Mouse (Mus musculus) G1E (cell line): ENCODE data around the gene Zfp691. TPM values are rescaled to one million over a fixed set of nuclear protein-coding genes. Genes with fewer than 3 reads are reported as not detected.

Source experiments
- ATAC-seq: 2 replicates; pipeline ENCODE4 v1.8.0; 2016; ENCODE audit warnings: mild to moderate bottlenecking; ENCODE audit not compliant: insufficient number of reproducible peaks, poor library complexity, low FRiP score, severe bottlenecking; ENCODE audit errors: extremely low read depth
- DNase-seq: peaks from one replicate; pipeline ENCODE4 v3.0.0; 2012; ENCODE audit warnings: low spot score
- H3K27me3 ChIP-seq: 2 replicates; pipeline ENCODE4 v1.6.1; 2012; ENCODE audit warnings: mild to moderate bottlenecking, low read length, inconsistent platforms; ENCODE audit not compliant: insufficient read depth
- H3K36me3 ChIP-seq: replicated peaks from 2 replicates; pipeline ENCODE3; 2012; ENCODE audit warnings: mild to moderate bottlenecking, inconsistent platforms
- H3K4me1 ChIP-seq: 2 replicates; pipeline ENCODE4 v1.6.1; 2012; ENCODE audit warnings: low read depth, low read length, inconsistent platforms, mixed read lengths; ENCODE audit not compliant: insufficient read depth
- H3K4me3 ChIP-seq: 2 replicates; pipeline ENCODE4 v1.5.1; 2012; ENCODE audit warnings: low read depth, mild to moderate bottlenecking, inconsistent platforms, low read length, moderate library complexity, mixed read lengths
- H3K9me3 ChIP-seq: replicated peaks from 2 replicates; pipeline ENCODE4 v1.6.1; 2012; ENCODE audit warnings: inconsistent platforms
- CTCF ChIP-seq: IDR thresholded peaks from 2 replicates; pipeline ENCODE4 v1.5.1; 2012; ENCODE audit warnings: low read depth, low read length, inconsistent platforms, mixed read lengths
- GATA1 ChIP-seq: IDR thresholded peaks from 2 replicates; pipeline ENCODE4 v1.6.1; 2012; ENCODE audit warnings: borderline replicate concordance, low read length, inconsistent platforms, mixed read lengths
- GATA2 ChIP-seq: IDR thresholded peaks from 2 replicates; pipeline ENCODE4 v1.6.1; 2012; ENCODE audit warnings: low read depth, low read length, inconsistent platforms, borderline replicate concordance
- POLR2AphosphoS5 ChIP-seq: IDR thresholded peaks from 2 replicates; pipeline ENCODE4 v1.6.1; 2012; ENCODE audit warnings: low read depth, low read length, inconsistent platforms; ENCODE audit not compliant: insufficient replicate concordance
- TAL1 ChIP-seq: conservative IDR thresholded peaks from 2 replicates; pipeline ENCODE4 v1.6.1; 2012; ENCODE audit warnings: low read depth, low read length, inconsistent platforms, mixed read lengths
- polyA plus RNA-seq: library from polyadenylated mRNA; stranded (reverse); fragments of >175 nt; gene quantifications from 2 replicates; pipeline ENCODE4 v1.2.3, GENCODE M21; 2012
- total RNA-seq, 2 experiments: library from RNA; stranded (forward) in 1 of 2; stranded (reverse) in 1 of 2; fragments of 200-1000 nt in 1 of 2; fragments of >200 nt in 1 of 2; fragmentation: Nextera tagmentation in 1 of 2; gene quantifications; 2 replicates each; pipeline ENCODE4 v1.2.3; 2014 to 2017

Zfp691 gene
- total and polyA plus RNA-seq, 3 experiments = 6.7 to 29.7 (median 17.2) TPM

GRCm38 (mm10) chr4:119162990-119163389 lies 11.0 kb downstream of the Zfp691 start:
- H3K9me3 ChIP-seq = no peaks in the 10 kb centered on the region; the same call in 1 of the 2 replicates
- TF ChIP-seq CTCF (no peak), POLR2AphosphoS5 (no peak), GATA2 (no peak), GATA1 (no peak), TAL1 (no peak)
- ATAC-seq (no peak), DNase-seq (no peak)
- no peak overlapping the region for H3K4me3 ChIP-seq
- no peaks in the 10 kb centered on the region for H3K27me3 ChIP-seq
- peaks cover 3% of the 10 kb centered on the region for H3K36me3 ChIP-seq
- H3K4me1 ChIP-seq = peaks cover 10% of the 10 kb centered on the region

GRCm38 (mm10) chr4:119161358-119161757 lies 12.6 kb downstream of the Zfp691 start:
- H3K4me1 ChIP-seq = peaks cover 4% of the 10 kb centered on the region
- no peak for TF ChIP-seq TAL1
- no peak for TF ChIP-seq GATA1
- no peak for TF ChIP-seq POLR2AphosphoS5
- TF ChIP-seq GATA2 = no peak
- no peak for TF ChIP-seq CTCF
- no peaks in the 10 kb centered on the region; the same call in 1 of the 2 replicates for H3K27me3 ChIP-seq
- DNase-seq (no peak), ATAC-seq (no peak)
- H3K36me3 ChIP-seq = no peaks in the 10 kb centered on the region
- H3K9me3 ChIP-seq = no peaks in the 10 kb centered on the region; the same call in 1 of the 2 replicates
- no peak overlapping the region for H3K4me3 ChIP-seq

GRCm38 (mm10) chr4:119157891-119158290 lies 16.1 kb downstream of the Zfp691 start:
- TF ChIP-seq TAL1 (no peak), GATA1 (no peak), GATA2 (no peak), POLR2AphosphoS5 (no peak), CTCF (no peak)
- no peak for ATAC-seq
- Histone ChIP-seq H3K9me3 (no peaks in the 10 kb centered on the region; the same call in 1 of the 2 replicates), H3K27me3 (peaks cover 15% of the 10 kb centered on the region), H3K4me3 (no peak overlapping the region), H3K4me1 (no peaks in the 10 kb centered on the region), H3K36me3 (no peaks in the 10 kb centered on the region)
- no peak for DNase-seq

GRCm38 (mm10) chr4:119157186-119157585 lies 16.8 kb downstream of the Zfp691 start:
- no peak for TF ChIP-seq POLR2AphosphoS5
- 0 out of 2 replicates have a peak, but pooled peaks have one; percentile 32 for TF ChIP-seq CTCF
- no peak for TF ChIP-seq GATA1
- DNase-seq = no peak

GRCm38 (mm10) chr4:119148741-119149140 lies 25.3 kb downstream of the Zfp691 start:
- H3K4me1 ChIP-seq = peaks cover 20% of the 10 kb centered on the region
- no peak for DNase-seq

More at GRCm38 (mm10) chr4:119157186-119157585, 16.8 kb downstream of the Zfp691 start:
- H3K4me1 ChIP-seq = no peaks in the 10 kb centered on the region
- no peaks in the 10 kb centered on the region for H3K36me3 ChIP-seq
- ATAC-seq = no peak
- H3K9me3 ChIP-seq = no peaks in the 10 kb centered on the region; the same call in 1 of the 2 replicates
- peaks cover 16% of the 10 kb centered on the region for H3K27me3 ChIP-seq
- H3K4me3 ChIP-seq = no peak overlapping the region

GRCm38 (mm10) chr4:119147347-119147746 lies 26.6 kb downstream of the Zfp691 start:
- Histone ChIP-seq H3K4me3 (no peak overlapping the region), H3K27me3 (peaks cover 64% of the 10 kb centered on the region), H3K9me3 (peaks cover 3% of the 10 kb centered on the region), H3K36me3 (no peaks in the 10 kb centered on the region), H3K4me1 (peaks cover 22% of the 10 kb centered on the region)
- no peak for ATAC-seq
- no peak for DNase-seq
- TF ChIP-seq TAL1 (no peak), GATA2 (no peak), CTCF (no peak)

More at GRCm38 (mm10) chr4:119148741-119149140, 25.3 kb downstream of the Zfp691 start:
- Histone ChIP-seq H3K36me3 (no peaks in the 10 kb centered on the region), H3K9me3 (peaks cover 3% of the 10 kb centered on the region), H3K4me3 (no peak overlapping the region), H3K27me3 (peaks cover 66% of the 10 kb centered on the region)
- no peak for TF ChIP-seq CTCF
- TF ChIP-seq GATA2 = 0 out of 2 replicates have a peak, but pooled peaks have one; percentile 7
- TF ChIP-seq GATA1 = no peak
- no peak for TF ChIP-seq POLR2AphosphoS5
- TF ChIP-seq TAL1 = no peak
- no peak for ATAC-seq

- DNase-seq = no peak
- H3K9me3 ChIP-seq = peaks cover 3% of the 10 kb centered on the region
- H3K27me3 ChIP-seq = peaks cover 66% of the 10 kb centered on the region
- H3K4me3 ChIP-seq = no peak overlapping the region
- H3K4me1 ChIP-seq = peaks cover 24% of the 10 kb centered on the region
- H3K36me3 ChIP-seq = no peaks in the 10 kb centered on the region
- ATAC-seq = no peak
- TF ChIP-seq GATA2 (no peak), TAL1 (no peak), CTCF (no peak), POLR2AphosphoS5 (no peak), GATA1 (no peak)
Observed at GRCm38 (mm10) chr4:119146816-119147215, 27.2 kb downstream of the Zfp691 start.
